Mouse (Mus musculus) hindbrain, embryonic 15.5 days (tissue): ENCODE measurements around the gene Rabgap1l. TPM values are rescaled to one million over a fixed set of nuclear protein-coding genes. Genes with fewer than 3 reads are reported as not detected.

ENCODE experiments used
- ATAC-seq: fragments of 200-750 bp; cut with Nextera tagmentation; 2 replicates; pipeline ENCODE4 v1.8.0; 2017; ENCODE audit warnings: low read depth, moderate number of reproducible peaks, moderate TSS enrichment; ENCODE audit not compliant: low FRiP score
- H3K27ac ChIP-seq: fragments of 300-500 bp; sonication (generic); replicated peaks from 2 replicates; pipeline ENCODE4 v1.5.1; 2015; ENCODE audit warnings: mild to moderate bottlenecking, inconsistent platforms
- H3K27me3 ChIP-seq: fragments of 300-500 bp; sonication (generic); 2 replicates; pipeline ENCODE4 v1.6.1; 2015; ENCODE audit warnings: control low read depth, inconsistent platforms
- H3K36me3 ChIP-seq: fragments of 300-500 bp; sonication (generic); 2 replicates; pipeline ENCODE4 v1.6.1; 2015; ENCODE audit warnings: control low read depth, inconsistent platforms
- H3K4me1 ChIP-seq: fragments of 300-500 bp; sonication (generic); replicated peaks from 2 replicates; pipeline ENCODE4 v1.6.1; 2015; ENCODE audit warnings: control low read depth, inconsistent platforms
- H3K4me2 ChIP-seq: fragments of 300-500 bp; sonication (generic); 2 replicates; pipeline ENCODE4 v1.6.1; 2015; ENCODE audit warnings: moderate library complexity, mild to moderate bottlenecking, inconsistent platforms
- H3K4me3 ChIP-seq: fragments of 300-500 bp; sonication (generic); 2 replicates; pipeline ENCODE4 v1.5.1; 2015; ENCODE audit warnings: mild to moderate bottlenecking, inconsistent platforms
- H3K9ac ChIP-seq: fragments of 300-500 bp; sonication (generic); 2 replicates; pipeline ENCODE4 v1.6.1; 2015; ENCODE audit warnings: inconsistent platforms
- H3K9me3 ChIP-seq: fragments of 300-500 bp; sonication (generic); 2 replicates; pipeline ENCODE4 v1.6.1; 2016; ENCODE audit warnings: control low read depth, inconsistent platforms
- WGBS: fragments of 180-500 bp; shearing (Covaris S2); methylation state at CpG from one replicate; pipeline ENCODE4 v1.1.7; 2015; 5-methylcytosine and 5-hydroxymethylcytosine counted together
- polyA plus RNA-seq: library from polyadenylated mRNA; unstranded; fragments of >200 nt; fragmentation: Nextera tagmentation; extraction: Ambion mirVana; gene quantifications from 2 replicates; pipeline ENCODE4 v1.2.1, GENCODE M21; 2015

The Rabgap1l gene
- polyA plus RNA-seq, 1 experiment from 2014 or later: 28.3 TPM

GRCm38 (mm10) chr1:160784122-160784521 is 8.9 kb downstream of the Rabgap1l start:
- Histone ChIP-seq H3K27me3 (no peaks in the 10 kb centered on the region), H3K36me3 (no peaks in the 10 kb centered on the region), H3K9me3 (no peaks in the 10 kb centered on the region), H3K4me3 (no peak overlapping the region), H3K9ac (no peak overlapping the region), H3K4me1 (no peaks in the 10 kb centered on the region), H3K27ac (no peak overlapping the region), H3K4me2 (no peak overlapping the region)
- WGBS: 100% methylated on average over 1 of the region's 1 CpGs
- ATAC-seq: no peak

GRCm38 (mm10) chr1:160774166-160774565 is 18.8 kb downstream of the Rabgap1l start:
- Histone ChIP-seq H3K36me3 (no peaks in the 10 kb centered on the region), H3K4me3 (no peak overlapping the region), H3K27ac (no peak overlapping the region), H3K4me1 (no peaks in the 10 kb centered on the region), H3K9ac (no peak overlapping the region), H3K9me3 (no peaks in the 10 kb centered on the region), H3K4me2 (no peak overlapping the region), H3K27me3 (no peaks in the 10 kb centered on the region)
- 79% methylated on average over 1 of the region's 1 CpGs for WGBS
- ATAC-seq: no peak

- 90% methylated on average over 2 of the region's 2 CpGs for WGBS
- Histone ChIP-seq H3K27me3 (no peaks in the 10 kb centered on the region), H3K9me3 (no peaks in the 10 kb centered on the region), H3K4me3 (no peak overlapping the region), H3K27ac (no peak overlapping the region), H3K4me2 (no peak overlapping the region), H3K36me3 (no peaks in the 10 kb centered on the region), H3K4me1 (no peaks in the 10 kb centered on the region), H3K9ac (no peak overlapping the region)
- ATAC-seq: no peak
Observed at GRCm38 (mm10) chr1:160765565-160765964, 27.4 kb downstream of the Rabgap1l start.

GRCm38 (mm10) chr1:160758243-160758642 is 34.8 kb downstream of the Rabgap1l start:
- Histone ChIP-seq H3K4me3 (no peak overlapping the region), H3K9ac (no peak overlapping the region), H3K27ac (no peak overlapping the region), H3K4me1 (no peaks in the 10 kb centered on the region), H3K4me2 (no peak overlapping the region), H3K27me3 (no peaks in the 10 kb centered on the region), H3K9me3 (no peaks in the 10 kb centered on the region), H3K36me3 (no peaks in the 10 kb centered on the region)
- no peak for ATAC-seq
- 26% methylated on average over 3 of the region's 3 CpGs for whole genome bisulfite sequencing

GRCm38 (mm10) chr1:160755359-160755758 is 37.7 kb downstream of the Rabgap1l start:
- ATAC-seq: no peak
- H3K9me3 ChIP-seq: no peaks in the 10 kb centered on the region
- no peak overlapping the region for H3K9ac ChIP-seq
- no peak overlapping the region for H3K27ac ChIP-seq
- H3K27me3 ChIP-seq: no peaks in the 10 kb centered on the region
- H3K4me3 ChIP-seq: no peak overlapping the region
- H3K4me1 ChIP-seq: no peaks in the 10 kb centered on the region
- H3K4me2 ChIP-seq: no peak overlapping the region
- no peaks in the 10 kb centered on the region for H3K36me3 ChIP-seq

GRCm38 (mm10) chr1:160750629-160751028 is 42.4 kb downstream of the Rabgap1l start:
- Histone ChIP-seq H3K4me3 (no peak overlapping the region), H3K9ac (no peak overlapping the region), H3K9me3 (no peaks in the 10 kb centered on the region), H3K4me2 (no peak overlapping the region), H3K27ac (no peak overlapping the region), H3K27me3 (no peaks in the 10 kb centered on the region), H3K4me1 (no peaks in the 10 kb centered on the region), H3K36me3 (no peaks in the 10 kb centered on the region)
- ATAC-seq: no peak
- WGBS: 86% methylated on average over 2 of the region's 2 CpGs

GRCm38 (mm10) chr1:160746786-160747185 is 46.2 kb downstream of the Rabgap1l start:
- ATAC-seq: no peak
- no peak overlapping the region for H3K4me3 ChIP-seq
- H3K27ac ChIP-seq: no peak overlapping the region
- no peaks in the 10 kb centered on the region for H3K4me1 ChIP-seq
- no peaks in the 10 kb centered on the region for H3K36me3 ChIP-seq
- no peaks in the 10 kb centered on the region for H3K9me3 ChIP-seq
- WGBS: 38% methylated on average over 7 of the region's 7 CpGs
- H3K27me3 ChIP-seq: no peaks in the 10 kb centered on the region
- H3K9ac ChIP-seq: no peak overlapping the region
- no peak overlapping the region for H3K4me2 ChIP-seq

GRCm38 (mm10) chr1:160745238-160745930 is 47.6 kb downstream of the Rabgap1l start:
- H3K4me1 ChIP-seq: no peaks in the 10 kb centered on the region
- H3K4me2 ChIP-seq: no peak overlapping the region
- H3K27ac ChIP-seq: no peak overlapping the region
- no peaks in the 10 kb centered on the region for H3K36me3 ChIP-seq
- WGBS: 88% methylated on average over 7 of the region's 7 CpGs
- H3K27me3 ChIP-seq: no peaks in the 10 kb centered on the region
- no peaks in the 10 kb centered on the region for H3K9me3 ChIP-seq
- ATAC-seq: no peak
- no peak overlapping the region for H3K4me3 ChIP-seq
- H3K9ac ChIP-seq: no peak overlapping the region

GRCm38 (mm10) chr1:160744009-160744408 is 49.0 kb downstream of the Rabgap1l start:
- no peak overlapping the region for H3K4me2 ChIP-seq
- 57% methylated on average over 3 of the region's 3 CpGs for WGBS
- no peak for ATAC-seq
- H3K9me3 ChIP-seq: no peaks in the 10 kb centered on the region
- H3K9ac ChIP-seq: no peak overlapping the region
- no peak overlapping the region for H3K27ac ChIP-seq
- no peaks in the 10 kb centered on the region for H3K36me3 ChIP-seq
- no peak overlapping the region for H3K4me3 ChIP-seq
- H3K4me1 ChIP-seq: no peaks in the 10 kb centered on the region
- H3K27me3 ChIP-seq: no peaks in the 10 kb centered on the region

GRCm38 (mm10) chr1:160743229-160743628 is 49.8 kb downstream of the Rabgap1l start:
- H3K27me3 ChIP-seq: no peaks in the 10 kb centered on the region
- no peak overlapping the region for H3K4me2 ChIP-seq
- no peaks in the 10 kb centered on the region for H3K4me1 ChIP-seq
- no peaks in the 10 kb centered on the region for H3K36me3 ChIP-seq
- ATAC-seq: no peak
- WGBS: 5% methylated on average over 2 of the region's 2 CpGs
- no peak overlapping the region for H3K4me3 ChIP-seq
- H3K27ac ChIP-seq: no peak overlapping the region
- no peaks in the 10 kb centered on the region for H3K9me3 ChIP-seq
- no peak overlapping the region for H3K9ac ChIP-seq

GRCm38 (mm10) chr1:160740650-160741049 is 52.4 kb downstream of the Rabgap1l start:
- Histone ChIP-seq H3K4me2 (no peak overlapping the region), H3K4me1 (no peaks in the 10 kb centered on the region), H3K27ac (no peak overlapping the region), H3K9me3 (no peaks in the 10 kb centered on the region), H3K4me3 (no peak overlapping the region), H3K36me3 (no peaks in the 10 kb centered on the region), H3K27me3 (no peaks in the 10 kb centered on the region), H3K9ac (no peak overlapping the region)
- WGBS: 76% methylated on average over 2 of the region's 2 CpGs
- no peak for ATAC-seq

GRCm38 (mm10) chr1:160734743-160735142 is 58.3 kb downstream of the Rabgap1l start:
- no peak overlapping the region for H3K4me3 ChIP-seq
- no peak overlapping the region for H3K27ac ChIP-seq
- no peak overlapping the region for H3K9ac ChIP-seq
- H3K4me1 ChIP-seq: no peaks in the 10 kb centered on the region
- no peaks in the 10 kb centered on the region for H3K27me3 ChIP-seq
- no peak overlapping the region for H3K4me2 ChIP-seq
- no peaks in the 10 kb centered on the region for H3K9me3 ChIP-seq
- no peak for ATAC-seq
- WGBS: 75% methylated on average over 2 of the region's 2 CpGs
- peaks cover 10% of the 10 kb centered on the region; the same call in 1 of the 2 replicates for H3K36me3 ChIP-seq

- Histone ChIP-seq H3K4me1 (no peaks in the 10 kb centered on the region), H3K4me3 (no peak overlapping the region), H3K9me3 (no peaks in the 10 kb centered on the region), H3K27me3 (no peaks in the 10 kb centered on the region), H3K36me3 (peaks cover 9% of the 10 kb centered on the region; the same call in 1 of the 2 replicates), H3K27ac (no peak overlapping the region), H3K4me2 (no peak overlapping the region), H3K9ac (no peak overlapping the region)
- 84% methylated on average over 4 of the region's 4 CpGs for WGBS
- no peak for ATAC-seq
Observed at GRCm38 (mm10) chr1:160729944-160730343, 63.1 kb downstream of the Rabgap1l start.
